Mouse (Mus musculus): ENCODE measurements around the gene Poldip2. TPM values are rescaled to one million over a fixed set of nuclear protein-coding genes. Genes with fewer than 3 reads are reported as not detected.

Poldip2 gene
- polyA plus RNA-seq, 1 experiment from 2014 or later, result 144 TPM

Other genes with a start within 250 kb of the Poldip2 start
- 0.21 and 0.87 TPM in 2 replicates for gene BC030499, start 221.4 kb upstream of the Poldip2 start, polyA plus RNA-seq (2014; fragmentation: Nextera tagmentation; extraction: Ambion mirVana)
- gene Spag5, start 210.7 kb upstream of the Poldip2 start, polyA plus RNA-seq (2014; fragmentation: Nextera tagmentation; extraction: Ambion mirVana), result 75.5 and 76.1 TPM in 2 replicates
- 3.3 and 7.4 TPM in 2 replicates for gene Aldoc, start 189.2 kb upstream of the Poldip2 start, polyA plus RNA-seq (2014; fragmentation: Nextera tagmentation; extraction: Ambion mirVana)
- gene Pigs, start 183.8 kb upstream of the Poldip2 start, polyA plus RNA-seq (2014; fragmentation: Nextera tagmentation; extraction: Ambion mirVana), result 69.6 and 70.3 TPM in 2 replicates
- 73.2 and 77.4 TPM in 2 replicates for gene Unc119, start 168.7 kb upstream of the Poldip2 start, polyA plus RNA-seq (2014; fragmentation: Nextera tagmentation; extraction: Ambion mirVana)
- not detected in 2 replicates for gene Foxn1, start 125.6 kb upstream of the Poldip2 start, polyA plus RNA-seq (2014; fragmentation: Nextera tagmentation; extraction: Ambion mirVana)
- gene Slc13a2, start 90.0 kb upstream of the Poldip2 start, polyA plus RNA-seq (2014; fragmentation: Nextera tagmentation; extraction: Ambion mirVana), result not detected in 2 replicates
- 18.4 TPM in 2 replicates for gene Slc46a1, start 46.5 kb upstream of the Poldip2 start, polyA plus RNA-seq (2014; fragmentation: Nextera tagmentation; extraction: Ambion mirVana)
- gene Sarm1, start 14.4 kb upstream of the Poldip2 start, polyA plus RNA-seq (2014; fragmentation: Nextera tagmentation; extraction: Ambion mirVana), result 18.4 and 24.9 TPM in 2 replicates
- 36.3 and 38.6 TPM in 2 replicates for gene Vtn, start 13.1 kb upstream of the Poldip2 start, polyA plus RNA-seq (2014; fragmentation: Nextera tagmentation; extraction: Ambion mirVana)
- not detected in 2 replicates for gene Sebox, start 8.7 kb upstream of the Poldip2 start, polyA plus RNA-seq (2014; fragmentation: Nextera tagmentation; extraction: Ambion mirVana)
- gene Tmem199, start within 50 bp of the Poldip2 start, polyA plus RNA-seq (2014; fragmentation: Nextera tagmentation; extraction: Ambion mirVana), result 77.1 and 77.2 TPM in 2 replicates
- gene Tnfaip1, start 24.1 kb downstream of the Poldip2 start, polyA plus RNA-seq (2014; fragmentation: Nextera tagmentation; extraction: Ambion mirVana), result 85.8 and 90.1 TPM in 2 replicates
- gene Ift20, start 24.2 kb downstream of the Poldip2 start, polyA plus RNA-seq (2014; fragmentation: Nextera tagmentation; extraction: Ambion mirVana), result 87.3 and 92.3 TPM in 2 replicates
- gene Tmem97, start 38.6 kb downstream of the Poldip2 start, polyA plus RNA-seq (2014; fragmentation: Nextera tagmentation; extraction: Ambion mirVana), result 77.6 and 87.4 TPM in 2 replicates
- gene Nlk, start 185.2 kb downstream of the Poldip2 start, polyA plus RNA-seq (2014; fragmentation: Nextera tagmentation; extraction: Ambion mirVana), result 29.3 and 33.6 TPM in 2 replicates
- 35.9 and 43.4 TPM in 2 replicates for gene Ccnq, start 239.5 kb downstream of the Poldip2 start, polyA plus RNA-seq (2014; fragmentation: Nextera tagmentation; extraction: Ambion mirVana)

All from forebrain, embryonic 11.5 days (tissue).